Mouse (Mus musculus): ENCODE measurements at regions not wholly inside any gene's neighbourhood (a gene's known extent, or its start where the extent isn't known, plus 50 kb on each side); places are given as distances from the start of the nearest gene placed in this dataset.

DNA sequence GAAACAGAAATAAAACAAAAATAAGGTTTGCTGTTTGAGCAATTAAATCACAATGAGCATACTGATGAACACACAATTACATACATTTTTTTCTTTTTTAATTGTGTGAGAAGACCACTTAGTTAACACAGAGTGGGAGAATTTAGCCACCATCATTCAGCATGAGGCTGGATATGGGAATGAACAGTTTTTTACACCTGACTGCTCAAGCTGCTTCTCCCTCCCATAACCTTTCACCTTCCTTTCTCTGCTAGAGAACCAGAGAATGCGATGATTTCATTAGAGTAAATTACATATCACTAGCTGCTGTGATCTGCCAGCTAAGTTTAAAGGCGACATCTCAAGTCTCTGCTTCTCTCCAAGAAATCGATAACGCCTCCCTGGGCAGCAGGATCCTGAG lies 894.8 kb upstream of the Jmjd1c start:
- no peak overlapping the region for H3K9ac ChIP-seq
- no peak overlapping the region for H3K4me3 ChIP-seq (replicated peaks)
- 45% methylated on average over 4 of the region's 4 CpGs for WGBS

DNA sequence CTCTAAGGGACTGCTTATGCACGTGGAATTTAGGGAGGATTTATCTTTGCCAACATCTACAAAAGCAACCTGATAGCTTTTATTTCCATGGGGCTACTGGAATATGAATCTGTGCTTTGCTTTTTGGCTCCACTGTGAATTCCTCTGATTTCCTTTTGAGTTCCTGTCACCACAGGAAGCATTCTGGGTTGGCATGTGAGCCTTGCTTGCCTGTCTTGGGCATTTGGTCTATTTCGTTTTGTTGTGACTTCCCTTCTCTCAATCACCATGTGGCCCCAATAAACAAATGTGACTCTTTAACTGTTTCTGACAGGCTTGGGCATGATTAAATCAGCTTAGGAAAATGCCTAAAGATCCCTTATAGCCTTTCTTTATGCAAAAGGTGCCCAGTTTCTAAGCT lies 867.8 kb upstream of the Jmjd1c start:
- H3K27ac ChIP-seq, result no peak overlapping the region
- 66% methylated on average over 2 of the region's 2 CpGs for WGBS

More for the DNA sequence above, 894.8 kb upstream of the Jmjd1c start:
- no peak overlapping the region for H3K27ac ChIP-seq
- 0 out of 2 replicates have a peak, but pooled peaks cover 3% of the 10 kb centered on the region for H3K4me1 ChIP-seq
- no peaks in the 10 kb centered on the region for H3K9me3 ChIP-seq
- H3K27me3 ChIP-seq, result no peaks in the 10 kb centered on the region
- H3K36me3 ChIP-seq (replicated peaks), result no peaks in the 10 kb centered on the region
- H3K4me2 ChIP-seq, result no peak overlapping the region
- ATAC-seq (ENCODE audit: low FRiP score), result peak; percentile 41; the same call in 1 of the 2 replicates

DNA sequence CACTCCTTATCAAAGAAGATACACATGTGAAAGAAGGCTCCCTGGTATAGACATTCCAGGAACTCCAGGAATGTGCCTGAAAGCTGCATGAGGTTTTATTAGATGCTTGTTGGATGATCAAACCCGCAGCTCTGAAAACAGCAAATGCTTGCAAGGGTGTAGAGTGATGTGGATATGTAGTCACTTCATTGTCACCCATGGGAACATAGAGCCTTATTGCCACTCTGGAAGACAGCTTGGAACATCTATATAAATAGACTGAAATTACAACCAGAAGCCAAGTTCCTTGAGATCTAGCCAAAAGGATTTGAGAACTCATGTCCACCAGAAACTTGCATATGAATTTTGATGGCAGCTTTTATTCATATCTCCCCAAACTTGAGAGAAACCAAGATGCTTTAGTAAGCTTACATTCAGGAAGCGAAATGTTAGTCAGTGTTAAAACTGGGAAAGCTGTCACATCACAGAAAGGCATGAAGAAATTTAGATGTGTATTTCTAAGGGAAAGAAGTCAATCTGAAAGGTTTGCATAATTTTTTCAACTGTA lies 861.5 kb upstream of the Jmjd1c start:
- H3K9me3 ChIP-seq, result no peaks in the 10 kb centered on the region
- ATAC-seq (ENCODE audit: low FRiP score), result no peak
- no peak overlapping the region for H3K4me3 ChIP-seq (replicated peaks)
- H3K4me1 ChIP-seq, result no peaks in the 10 kb centered on the region
- no peaks in the 10 kb centered on the region for H3K36me3 ChIP-seq (replicated peaks)
- no peaks in the 10 kb centered on the region for H3K27me3 ChIP-seq
- 82% methylated on average over 2 of the region's 2 CpGs for WGBS
- H3K4me2 ChIP-seq, result no peak overlapping the region
- no peak overlapping the region for H3K9ac ChIP-seq
- H3K27ac ChIP-seq, result no peak overlapping the region

More for the DNA sequence above, 867.8 kb upstream of the Jmjd1c start:
- no peak overlapping the region for H3K4me2 ChIP-seq
- no peaks in the 10 kb centered on the region for H3K36me3 ChIP-seq (replicated peaks)
- H3K9ac ChIP-seq, result no peak overlapping the region
- no peak for ATAC-seq (ENCODE audit: low FRiP score)
- H3K9me3 ChIP-seq, result no peaks in the 10 kb centered on the region
- H3K4me3 ChIP-seq (replicated peaks), result no peak overlapping the region
- H3K4me1 ChIP-seq, result no peaks in the 10 kb centered on the region
- no peaks in the 10 kb centered on the region for H3K27me3 ChIP-seq

DNA sequence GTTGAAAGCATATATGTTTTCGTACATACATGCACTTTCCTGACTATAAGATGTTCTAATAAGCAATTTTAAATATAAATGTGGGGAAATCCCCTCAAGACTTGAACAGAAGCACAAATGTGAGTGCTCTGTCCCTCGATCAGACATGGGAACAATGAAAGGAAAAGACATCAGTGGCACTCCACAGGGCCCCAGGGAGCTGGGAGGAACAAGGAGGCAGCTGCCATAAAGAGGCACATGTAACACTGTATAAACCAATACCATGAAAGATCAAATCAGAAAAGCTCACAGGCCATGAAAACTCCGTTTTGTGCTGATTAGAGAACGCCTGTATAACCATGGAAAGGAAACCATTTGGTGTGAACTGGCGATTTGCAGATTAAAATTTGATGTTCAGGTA lies 839.5 kb upstream of the Jmjd1c start:
- Histone ChIP-seq H3K4me1 (no peaks in the 10 kb centered on the region), H3K4me3 (replicated peaks) (no peak overlapping the region), H3K9me3 (no peaks in the 10 kb centered on the region), H3K36me3 (replicated peaks) (no peaks in the 10 kb centered on the region), H3K27ac (no peak overlapping the region), H3K27me3 (no peaks in the 10 kb centered on the region), H3K9ac (no peak overlapping the region), H3K4me2 (no peak overlapping the region)
- ATAC-seq (ENCODE audit: low FRiP score), result no peak
- WGBS, result 77% methylated on average over 5 of the region's 5 CpGs

- Histone ChIP-seq H3K27ac (no peak overlapping the region), H3K27me3 (no peaks in the 10 kb centered on the region), H3K4me1 (peaks cover 6% of the 10 kb centered on the region), H3K36me3 (replicated peaks) (no peaks in the 10 kb centered on the region), H3K9ac (no peak overlapping the region), H3K4me2 (no peak overlapping the region), H3K9me3 (no peaks in the 10 kb centered on the region), H3K4me3 (replicated peaks) (no peak overlapping the region)
- no peak; the same call in 1 of the 2 replicates for ATAC-seq (ENCODE audit: low FRiP score)
- WGBS, result 34% methylated on average over 4 of the region's 4 CpGs
Measured at GRCm38 (mm10) chr10:66270647-66271270, 825.2 kb upstream of the Jmjd1c start.

GRCm38 (mm10) chr10:66295628-66296027 lies 800.3 kb upstream of the Jmjd1c start:
- Histone ChIP-seq H3K27me3 (no peaks in the 10 kb centered on the region), H3K36me3 (replicated peaks) (no peaks in the 10 kb centered on the region), H3K9me3 (no peaks in the 10 kb centered on the region), H3K4me2 (no peak overlapping the region), H3K4me3 (replicated peaks) (no peak overlapping the region), H3K4me1 (no peaks in the 10 kb centered on the region), H3K27ac (no peak overlapping the region), H3K9ac (no peak overlapping the region)
- WGBS, result 53% methylated on average over 4 of the region's 4 CpGs
- ATAC-seq (ENCODE audit: low FRiP score), result peak; percentile 57; the same call in 1 of the 2 replicates

DNA sequence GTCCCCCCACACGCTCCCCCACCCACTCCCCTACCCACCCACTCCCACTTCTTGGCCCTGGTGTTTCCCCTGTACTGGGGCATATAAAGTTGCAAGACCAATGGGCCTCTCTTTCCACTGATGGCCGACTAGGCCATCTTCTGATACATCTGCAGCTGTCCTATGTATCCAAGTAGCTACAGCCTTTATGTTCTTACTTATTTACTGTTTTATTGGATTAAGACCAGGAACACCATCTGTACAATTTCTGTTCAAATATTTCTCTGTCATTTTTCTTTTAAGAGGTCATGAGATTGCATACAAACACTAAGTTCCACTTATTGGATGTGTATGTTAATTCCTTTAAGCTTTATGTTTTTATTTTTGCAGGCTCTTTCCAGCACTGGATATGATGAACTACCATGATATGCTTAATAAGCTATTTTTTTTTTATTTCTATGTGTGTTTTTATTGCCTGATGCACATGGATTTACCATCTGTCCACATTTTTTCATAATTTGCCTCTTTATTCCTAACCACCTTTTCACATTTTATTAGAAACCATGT lies 792.6 kb upstream of the Jmjd1c start:
- Histone ChIP-seq H3K4me3 (replicated peaks) (no peak overlapping the region), H3K27me3 (no peaks in the 10 kb centered on the region), H3K9me3 (no peaks in the 10 kb centered on the region), H3K27ac (no peak overlapping the region), H3K4me1 (no peaks in the 10 kb centered on the region), H3K9ac (no peak overlapping the region), H3K36me3 (replicated peaks) (no peaks in the 10 kb centered on the region), H3K4me2 (no peak overlapping the region)
- ATAC-seq (ENCODE audit: low FRiP score), result no peak
- WGBS, result 75% methylated on average over 2 of the region's 2 CpGs

DNA sequence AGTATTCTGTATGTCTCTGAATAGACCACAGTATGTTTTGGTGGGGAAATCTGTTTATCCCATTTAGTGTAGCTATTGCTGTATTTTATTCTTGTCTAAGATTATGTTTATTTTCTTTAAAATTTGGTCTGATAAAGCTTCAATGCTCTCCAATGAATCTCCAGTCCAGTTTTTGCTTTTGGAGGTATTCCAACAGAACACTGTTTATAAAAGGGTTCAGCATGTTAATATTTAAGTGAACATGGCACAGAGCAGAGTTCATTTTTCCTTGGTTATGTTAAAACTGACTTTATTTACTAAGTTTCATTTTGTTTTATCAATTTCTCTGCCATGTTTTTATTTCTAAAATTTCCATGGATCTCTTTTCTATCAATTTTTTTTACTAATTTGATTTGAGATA lies 791.0 kb upstream of the Jmjd1c start:
- Histone ChIP-seq H3K9me3 (no peaks in the 10 kb centered on the region), H3K4me3 (replicated peaks) (no peak overlapping the region), H3K4me1 (no peaks in the 10 kb centered on the region), H3K27me3 (no peaks in the 10 kb centered on the region), H3K36me3 (replicated peaks) (no peaks in the 10 kb centered on the region), H3K9ac (no peak overlapping the region), H3K4me2 (no peak overlapping the region), H3K27ac (no peak overlapping the region)
- ATAC-seq (ENCODE audit: low FRiP score), result no peak

DNA sequence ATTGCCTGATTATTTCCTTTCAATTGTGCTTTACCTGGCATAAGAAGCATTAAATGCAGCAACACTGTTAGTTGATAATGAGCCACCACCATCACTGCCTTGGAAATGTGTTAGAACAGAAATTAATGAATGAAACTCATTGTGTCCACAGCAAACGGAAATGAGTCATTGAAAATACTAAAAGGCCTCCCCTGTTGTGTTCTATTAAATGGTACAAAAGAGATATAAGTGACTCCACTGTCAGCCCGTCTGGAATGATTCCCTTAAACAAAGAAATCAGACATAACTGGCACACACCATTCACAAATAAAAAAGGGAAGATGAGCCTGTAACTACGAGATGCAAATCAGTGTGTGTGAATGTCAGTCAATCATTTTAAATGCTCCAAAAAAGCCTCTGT lies 764.8 kb upstream of the Jmjd1c start:
- H3K36me3 ChIP-seq (replicated peaks), result no peaks in the 10 kb centered on the region
- H3K27ac ChIP-seq, result no peak overlapping the region
- H3K9ac ChIP-seq, result no peak overlapping the region
- H3K4me2 ChIP-seq, result no peak overlapping the region
- ATAC-seq (ENCODE audit: low FRiP score), result no peak
- H3K4me3 ChIP-seq (replicated peaks), result no peak overlapping the region
- 17% methylated on average over 3 of the region's 3 CpGs for WGBS
- no peaks in the 10 kb centered on the region for H3K4me1 ChIP-seq
- H3K9me3 ChIP-seq, result no peaks in the 10 kb centered on the region
- H3K27me3 ChIP-seq, result no peaks in the 10 kb centered on the region

DNA sequence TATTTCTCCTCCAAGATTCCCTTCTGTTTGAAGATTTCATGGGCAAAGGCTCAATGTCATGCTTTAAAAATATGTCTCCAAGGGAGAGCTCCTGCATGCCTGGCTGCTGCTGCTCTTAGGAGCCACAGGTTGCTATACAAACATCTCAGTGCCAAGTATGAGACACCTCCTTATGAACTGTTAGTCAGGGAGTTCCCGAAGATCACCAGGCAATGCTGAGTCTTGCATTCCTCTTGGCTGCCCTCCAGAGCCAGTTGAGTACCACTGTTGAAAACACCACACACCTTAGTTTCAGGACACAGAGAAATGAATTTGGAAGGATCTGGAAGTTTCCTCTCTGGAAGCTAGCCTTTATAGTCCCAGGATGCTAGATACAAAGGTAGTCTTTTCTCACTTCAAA lies 757.9 kb upstream of the Jmjd1c start:
- H3K36me3 ChIP-seq (replicated peaks), result no peaks in the 10 kb centered on the region
- WGBS, result 77% methylated on average over 1 of the region's 1 CpGs
- ATAC-seq (ENCODE audit: low FRiP score), result no peak
- no peak overlapping the region for H3K4me2 ChIP-seq
- no peaks in the 10 kb centered on the region for H3K9me3 ChIP-seq
- no peaks in the 10 kb centered on the region for H3K27me3 ChIP-seq
- H3K9ac ChIP-seq, result no peak overlapping the region
- no peaks in the 10 kb centered on the region for H3K4me1 ChIP-seq
- H3K27ac ChIP-seq, result no peak overlapping the region
- no peak overlapping the region for H3K4me3 ChIP-seq (replicated peaks)

- H3K9me3 ChIP-seq, result no peaks in the 10 kb centered on the region
- no peak overlapping the region for H3K9ac ChIP-seq
- H3K4me3 ChIP-seq (replicated peaks), result no peak overlapping the region
- whole genome bisulfite sequencing, result 50% methylated on average over 5 of the region's 5 CpGs
- H3K27me3 ChIP-seq, result no peaks in the 10 kb centered on the region
- H3K4me2 ChIP-seq, result no peak overlapping the region
- peak; percentile 17; the same call in 1 of the 2 replicates for ATAC-seq (ENCODE audit: low FRiP score)
- H3K27ac ChIP-seq, result no peak overlapping the region
- H3K36me3 ChIP-seq (replicated peaks), result no peaks in the 10 kb centered on the region
- no peaks in the 10 kb centered on the region for H3K4me1 ChIP-seq
Measured at GRCm38 (mm10) chr10:66342823-66343350, 753.0 kb upstream of the Jmjd1c start.

DNA sequence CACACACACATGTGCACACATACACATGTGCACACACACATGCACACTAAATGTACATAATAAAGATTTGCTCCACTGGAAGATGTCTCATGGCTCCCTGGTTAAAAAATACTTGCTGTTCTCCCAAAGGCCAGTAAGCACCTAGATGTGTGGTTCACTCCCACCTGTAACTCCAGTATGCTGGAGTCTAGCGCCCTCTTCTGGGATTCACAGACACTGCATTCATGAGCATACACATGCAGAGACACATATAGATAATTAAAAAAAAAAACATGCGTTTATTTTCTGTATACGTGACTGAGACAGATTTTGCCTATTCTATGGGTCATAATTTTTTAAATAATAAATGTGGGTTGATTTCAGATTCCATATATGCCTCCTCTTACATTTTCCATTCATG lies 747.5 kb upstream of the Jmjd1c start:
- Histone ChIP-seq H3K27ac (no peak overlapping the region), H3K4me2 (no peak overlapping the region), H3K4me3 (replicated peaks) (no peak overlapping the region), H3K9ac (no peak overlapping the region), H3K4me1 (no peaks in the 10 kb centered on the region), H3K27me3 (no peaks in the 10 kb centered on the region), H3K9me3 (no peaks in the 10 kb centered on the region), H3K36me3 (replicated peaks) (no peaks in the 10 kb centered on the region)
- 71% methylated on average over 3 of the region's 3 CpGs for whole genome bisulfite sequencing
- no peak for ATAC-seq (ENCODE audit: low FRiP score)

DNA sequence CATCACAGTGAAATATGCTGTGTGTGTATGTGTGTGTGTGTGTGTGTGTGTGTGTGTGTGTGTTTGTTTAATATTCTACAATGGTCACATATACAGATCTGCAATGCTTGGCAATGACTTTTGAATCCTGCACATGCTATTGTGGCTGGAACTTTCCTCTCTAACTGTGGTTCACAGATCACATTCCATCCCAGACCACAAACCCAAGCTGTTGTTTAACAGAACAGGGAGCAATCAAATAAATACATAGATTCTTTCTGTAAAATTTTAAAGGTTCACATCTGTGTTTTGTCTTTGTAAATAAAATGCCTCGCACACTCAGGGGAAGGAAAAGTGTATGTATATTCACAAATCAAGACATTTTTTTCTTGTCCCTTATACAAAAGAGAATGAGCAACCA lies 744.9 kb upstream of the Jmjd1c start:
- H3K27me3 ChIP-seq, result no peaks in the 10 kb centered on the region

More for the DNA sequence above, 744.9 kb upstream of the Jmjd1c start:
- no peaks in the 10 kb centered on the region for H3K9me3 ChIP-seq
- ATAC-seq (ENCODE audit: low FRiP score), result no peak
- H3K4me1 ChIP-seq, result no peaks in the 10 kb centered on the region
- no peak overlapping the region for H3K9ac ChIP-seq
- 88% methylated on average over 1 of the region's 1 CpGs for WGBS
- no peaks in the 10 kb centered on the region for H3K36me3 ChIP-seq (replicated peaks)
- H3K4me3 ChIP-seq (replicated peaks), result no peak overlapping the region
- no peak overlapping the region for H3K27ac ChIP-seq
- no peak overlapping the region for H3K4me2 ChIP-seq

Data from forebrain, embryonic 12.5 days (tissue).